Mouse (Mus musculus): Measurements from ENCODE around the gene Magi2.

The Magi2 gene

DNA sequence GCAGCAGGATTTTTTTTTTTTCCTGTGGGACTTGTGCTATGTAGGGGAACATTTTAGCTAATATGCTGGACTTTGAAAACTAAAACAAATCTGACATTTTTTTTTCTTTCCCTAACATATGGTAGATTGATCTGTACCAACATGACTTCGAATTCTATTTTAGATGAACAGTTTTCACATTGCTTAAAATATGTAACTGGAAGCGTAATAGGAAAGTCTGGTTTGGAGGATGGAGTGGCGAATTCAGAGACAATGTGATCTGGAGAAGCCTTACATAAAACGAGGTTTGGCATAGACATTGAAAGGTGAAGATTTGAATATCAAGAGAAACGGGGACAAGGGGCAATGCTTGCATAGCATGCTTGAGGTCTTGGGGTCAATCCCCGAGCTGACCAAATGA is 519.1 kb downstream of the Magi2 start:
- DNase-seq (ENCODE audit: low spot score in 2 of 2): no peak

DNA sequence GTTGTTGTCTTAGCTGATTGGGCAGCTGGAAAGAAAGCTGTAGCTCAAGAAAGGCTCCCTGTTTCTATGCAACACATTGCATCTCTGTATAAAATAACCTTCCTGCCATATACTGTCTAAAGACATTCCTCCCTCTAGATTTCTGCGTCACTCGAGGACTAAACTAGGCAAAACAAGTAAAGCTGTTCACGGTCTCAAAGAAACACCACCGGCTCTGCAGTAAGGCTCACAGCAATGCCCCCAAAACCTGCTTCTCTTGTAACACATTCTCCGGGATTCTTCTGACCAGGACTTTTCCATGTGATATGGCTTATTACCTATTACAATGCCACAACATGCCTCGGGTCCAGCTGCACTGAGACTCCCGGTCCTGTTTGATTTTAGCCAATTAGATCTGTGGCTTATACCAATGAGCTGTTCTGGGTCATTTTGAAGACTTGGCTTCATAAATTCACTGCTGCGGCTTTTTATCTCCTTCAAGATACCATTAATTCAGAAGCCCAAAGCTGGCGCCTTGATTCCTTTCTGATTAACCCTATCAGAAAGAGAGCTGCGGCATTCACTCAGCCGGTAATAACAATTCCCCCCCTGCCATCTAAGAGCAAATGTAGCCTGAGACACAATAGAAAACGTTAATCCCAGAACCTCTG is 520.2 kb downstream of the Magi2 start:
- no peak for DNase-seq (ENCODE audit: low spot score in 2 of 2)

- no peak for DNase-seq (ENCODE audit: low spot score in 2 of 2)
Measured at GRCm38 (mm10) chr5:19747631-19748030, 520.8 kb downstream of the Magi2 start.

- no peak for DNase-seq (ENCODE audit: low spot score in 2 of 2)
Measured at GRCm38 (mm10) chr5:19779224-19779623, 552.4 kb downstream of the Magi2 start.

GRCm38 (mm10) chr5:19780076-19780475 is 553.2 kb downstream of the Magi2 start:
- no peak for DNase-seq (ENCODE audit: low spot score in 2 of 2)

DNA sequence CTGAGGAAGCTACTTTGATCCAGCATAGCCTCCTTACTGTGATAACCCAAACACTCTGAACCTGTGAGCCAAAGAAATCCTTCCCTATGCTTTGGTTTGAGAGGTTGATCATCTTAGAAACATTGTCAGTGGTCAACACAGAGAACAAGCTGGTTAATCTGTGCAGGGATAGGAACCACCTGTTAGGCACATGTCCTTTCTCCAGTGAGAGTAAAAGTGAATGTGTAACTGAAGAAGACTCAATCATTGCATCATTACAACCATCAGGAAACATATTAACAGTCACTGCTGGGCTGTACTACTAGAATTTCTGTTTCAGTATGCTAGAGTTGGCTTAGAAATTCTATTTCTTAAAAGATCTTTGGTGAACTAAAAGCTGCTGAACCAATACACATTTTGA is 558.5 kb downstream of the Magi2 start:
- no peak for DNase-seq (ENCODE audit: low spot score in 2 of 2)

GRCm38 (mm10) chr5:19787522-19788144 is 560.8 kb downstream of the Magi2 start:
- no peak for DNase-seq (ENCODE audit: low spot score in 2 of 2)

DNA sequence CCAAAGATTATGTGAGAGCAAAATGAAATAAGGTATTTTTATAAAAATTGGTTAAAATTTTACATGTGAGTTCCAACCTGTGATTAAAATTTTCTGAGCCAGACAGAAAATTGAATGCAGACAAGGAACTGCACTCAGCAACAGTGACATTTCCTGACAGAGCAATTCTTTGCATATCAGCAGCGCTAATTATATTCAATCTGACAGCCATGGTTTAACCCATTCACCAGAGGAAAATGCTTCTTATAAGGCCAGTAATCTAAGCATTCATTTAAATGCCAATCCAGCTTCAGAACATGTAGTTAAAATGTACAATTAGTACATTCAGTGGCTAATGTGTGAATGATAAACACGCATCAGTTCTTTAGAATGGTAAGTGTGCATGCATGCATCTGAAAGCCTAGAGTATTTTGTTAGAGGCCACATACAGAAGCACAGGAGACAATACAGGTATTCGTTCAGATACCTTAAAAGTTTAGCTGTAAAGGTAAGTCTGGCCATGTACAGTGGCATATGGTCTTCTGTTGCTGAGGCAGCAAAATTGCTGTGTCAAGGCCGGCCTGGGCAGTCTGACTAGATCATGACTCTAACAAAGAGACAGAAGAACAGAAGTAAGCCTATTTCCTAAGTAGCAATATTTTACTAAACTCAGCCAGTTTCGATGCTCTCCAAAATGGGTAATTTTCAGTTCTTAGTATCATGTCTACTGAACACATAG is 576.4 kb downstream of the Magi2 start:
- DNase-seq (ENCODE audit: low spot score in 2 of 2): no peak

GRCm38 (mm10) chr5:19822502-19822901 is 595.7 kb downstream of the Magi2 start:
- DNase-seq (ENCODE audit: low spot score in 2 of 2): no peak

- no peak for DNase-seq (ENCODE audit: low spot score in 2 of 2)
Measured at GRCm38 (mm10) chr5:19825943-19826342, 599.1 kb downstream of the Magi2 start.

DNA sequence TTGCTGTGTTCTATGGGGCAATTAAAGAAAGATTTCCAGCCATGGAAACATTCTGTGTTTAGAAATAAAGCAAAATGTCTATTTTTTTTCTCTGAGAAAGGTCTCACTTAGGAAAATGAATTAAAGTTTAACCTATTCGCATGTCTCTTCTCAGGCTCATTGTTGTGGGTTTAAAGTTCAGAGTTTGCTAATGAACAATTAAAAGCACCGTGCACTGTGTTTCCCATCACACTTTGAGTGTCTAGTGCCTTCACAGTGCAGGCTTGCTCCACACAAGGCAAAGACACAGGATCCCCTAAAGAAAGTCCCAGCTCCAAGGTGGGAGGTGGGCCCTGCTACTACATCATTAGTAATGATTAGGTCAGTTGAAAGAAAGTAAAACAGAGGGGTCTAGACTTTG is 602.5 kb downstream of the Magi2 start:
- DNase-seq (ENCODE audit: low spot score in 2 of 2): no peak

DNA sequence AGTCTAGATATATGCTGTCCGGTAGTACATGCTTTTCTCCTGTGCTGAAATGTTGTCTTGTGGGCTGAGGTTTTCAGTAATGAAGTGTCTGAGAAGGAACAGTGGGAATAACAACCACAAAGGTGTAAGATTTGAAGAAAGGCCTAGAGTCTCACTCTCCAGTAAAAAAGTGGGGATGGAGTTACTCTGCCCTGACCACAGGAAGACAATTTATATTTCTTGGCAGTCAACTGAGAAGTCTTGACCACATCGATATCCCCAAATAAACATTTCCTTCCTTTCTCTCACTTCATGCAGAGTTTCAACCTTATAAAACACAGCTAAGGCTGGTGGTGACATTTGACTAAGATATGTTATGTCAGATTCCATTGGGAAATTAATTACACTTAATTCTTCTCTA is 636.0 kb downstream of the Magi2 start:
- DNase-seq (ENCODE audit: low spot score in 2 of 2): no peak

DNA sequence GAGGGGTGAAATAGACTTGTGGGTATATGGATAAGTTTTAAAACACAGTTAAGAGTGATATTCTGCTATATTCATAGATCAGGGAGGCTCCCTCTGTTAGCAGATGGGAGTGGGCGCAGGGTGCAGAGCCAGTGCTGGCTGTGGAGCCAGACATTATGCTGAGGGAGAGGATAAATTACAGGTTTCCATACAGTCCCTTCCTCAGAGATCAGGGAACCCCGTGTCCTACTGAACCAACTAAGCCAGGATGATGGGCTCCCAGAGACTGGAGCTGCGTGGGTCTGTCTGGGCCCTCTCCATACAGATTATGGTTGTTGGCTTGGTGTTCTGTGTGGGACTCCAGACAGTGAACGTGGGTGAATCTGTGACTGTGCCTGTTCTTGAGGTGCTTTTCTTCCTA is 643.6 kb downstream of the Magi2 start:
- DNase-seq (ENCODE audit: low spot score in 2 of 2): no peak

DNA sequence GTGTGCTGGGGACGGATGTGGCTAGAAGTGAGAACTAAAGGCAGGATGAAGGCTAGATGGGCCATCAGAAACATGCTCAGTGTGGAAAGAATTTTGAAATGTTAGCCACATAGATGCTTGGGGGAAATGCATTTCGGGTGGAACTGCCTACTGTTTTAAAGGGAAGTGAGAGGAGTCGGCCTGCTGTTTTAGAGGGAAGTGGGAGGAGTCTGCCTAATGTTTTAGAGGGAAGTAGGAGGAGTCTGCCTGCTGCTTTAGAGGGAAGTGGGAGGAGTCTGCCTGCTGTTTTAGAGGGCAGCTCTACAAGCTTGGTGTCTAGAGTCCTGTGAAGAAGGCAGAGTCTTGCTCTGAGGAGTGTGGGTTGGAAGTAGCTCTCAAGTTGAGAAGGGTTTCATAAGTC is 664.9 kb downstream of the Magi2 start:
- DNase-seq (ENCODE audit: low spot score in 2 of 2): no peak

- no peak for DNase-seq (ENCODE audit: low spot score in 2 of 2)
Measured at GRCm38 (mm10) chr5:19895893-19896292, 669.1 kb downstream of the Magi2 start.

GRCm38 (mm10) chr5:19901625-19902024 is 674.8 kb downstream of the Magi2 start:
- no peak for DNase-seq (ENCODE audit: low spot score in 2 of 2)

DNA sequence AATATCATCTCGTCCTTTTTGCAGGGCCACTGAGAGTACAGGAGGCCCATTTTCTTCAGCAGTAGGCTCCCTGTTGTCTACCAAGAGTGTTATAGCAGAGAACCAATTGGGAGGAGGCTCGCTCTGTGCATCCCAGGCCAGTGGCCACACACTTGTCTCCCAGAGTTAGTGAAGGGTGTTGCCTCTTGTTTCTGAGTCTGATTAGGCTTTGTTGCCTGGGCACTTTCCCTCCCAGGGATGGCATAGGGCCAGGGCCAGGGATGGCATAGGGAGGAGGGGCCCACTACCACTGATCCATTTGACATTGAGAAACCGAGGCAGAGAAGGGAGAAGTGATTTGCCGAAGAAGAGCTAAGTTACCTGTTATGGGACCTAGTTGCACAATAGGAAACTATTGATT is 679.8 kb downstream of the Magi2 start:
- no peak for DNase-seq (ENCODE audit: low spot score in 2 of 2)

GRCm38 (mm10) chr5:19907381-19907982 is 680.6 kb downstream of the Magi2 start:
- no peak for DNase-seq (ENCODE audit: low spot score in 2 of 2)

DNA sequence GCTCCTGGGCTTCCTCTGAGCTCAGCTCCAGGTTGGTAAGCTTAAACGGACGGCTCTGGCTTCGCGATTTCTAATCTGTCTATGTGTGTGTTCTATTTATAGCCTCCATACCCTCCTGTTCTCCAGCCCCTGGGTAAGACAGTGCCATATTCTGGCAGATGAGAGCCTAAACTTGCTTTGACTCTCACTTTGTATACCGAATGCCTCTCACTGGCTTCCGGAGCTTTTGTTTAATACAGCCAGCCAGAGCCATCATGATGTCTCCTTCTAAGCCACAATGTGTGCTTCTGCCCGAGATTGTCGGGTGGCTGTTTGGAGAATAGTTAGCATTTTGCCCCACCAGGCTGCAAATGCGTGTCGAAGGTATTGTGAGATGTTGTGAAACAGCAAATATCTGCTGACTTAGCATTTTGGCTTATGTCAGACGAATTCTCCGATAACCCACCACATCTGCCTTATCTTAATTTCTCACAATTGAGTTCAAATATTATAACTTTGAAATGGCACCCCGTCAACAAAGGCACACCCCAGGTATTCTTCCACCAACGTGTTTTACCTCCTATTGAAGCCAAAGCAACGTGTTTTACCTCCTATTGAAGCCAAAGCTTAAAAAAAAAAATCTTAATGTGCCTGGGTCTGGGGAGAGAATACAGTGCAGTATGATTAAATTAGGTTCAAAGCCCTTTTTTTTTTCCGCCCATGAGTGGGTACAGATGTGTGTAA is 681.3 kb downstream of the Magi2 start:
- no peak for DNase-seq (ENCODE audit: low spot score in 2 of 2)

DNA sequence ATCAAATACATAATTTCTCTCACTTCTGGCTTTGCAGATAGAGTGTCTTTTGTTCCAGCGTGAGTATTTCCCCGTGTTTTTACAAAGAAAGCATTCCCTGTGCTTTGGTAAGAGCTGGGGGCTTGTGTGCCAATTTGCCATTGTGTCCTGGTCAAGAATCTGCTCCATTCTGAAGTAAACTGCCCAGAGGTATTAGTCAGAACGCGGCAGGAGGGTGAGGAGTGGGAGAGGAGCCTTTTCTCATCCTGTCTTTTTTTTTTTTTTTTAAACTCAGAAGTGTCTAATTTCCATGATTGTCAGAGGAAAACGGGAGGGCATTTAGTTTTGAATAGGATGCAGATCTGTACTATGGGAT is 681.8 kb downstream of the Magi2 start:
- no peak for DNase-seq (ENCODE audit: low spot score in 2 of 2)

GRCm38 (mm10) chr5:19909071-19909470 is 682.2 kb downstream of the Magi2 start:
- no peak for DNase-seq (ENCODE audit: low spot score in 2 of 2)

DNA sequence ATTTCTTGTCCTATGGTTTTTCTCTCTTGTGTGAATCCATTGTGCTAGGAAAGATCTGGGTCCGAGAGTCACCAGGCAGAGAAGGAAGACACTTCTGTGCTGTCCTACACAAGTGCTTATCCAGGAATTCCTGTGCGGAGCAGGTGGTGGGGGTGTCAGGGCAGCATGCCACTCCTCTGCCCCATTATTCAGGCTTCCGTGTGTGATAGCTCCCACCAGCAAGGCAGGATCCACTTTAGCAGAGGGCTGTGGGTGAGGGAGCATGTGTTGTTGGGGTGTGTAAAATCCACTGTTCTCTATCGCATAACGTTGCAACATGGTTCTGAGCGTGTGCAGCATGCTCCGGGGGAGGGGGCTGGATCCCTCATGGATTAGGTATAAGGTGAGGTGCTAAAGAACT is 682.8 kb downstream of the Magi2 start:
- DNase-seq (ENCODE audit: low spot score in 2 of 2): no peak

All from spleen, postnatal 10 days (tissue).